Mouse (Mus musculus) urinary bladder, postnatal 14 days (tissue): ENCODE measurements at regions not wholly inside any gene's neighbourhood (a gene's known extent, or its start where the extent isn't known, plus 50 kb on each side); places are given as distances from the start of the nearest gene placed in this dataset.

Experiments used
- DNase-seq: peaks from one replicate; pipeline ENCODE4 v3.0.0; 2021; ENCODE audit warnings: low spot score

GRCm38 (mm10) chr4:153018138-153018921 is 464.3 kb downstream of the Ajap1 start:
- no peak for DNase-seq

GRCm38 (mm10) chr4:153017816-153018137 is 464.8 kb downstream of the Ajap1 start:
- no peak for DNase-seq

GRCm38 (mm10) chr4:153003338-153003737 is 479.3 kb downstream of the Ajap1 start:
- DNase-seq = no peak

GRCm38 (mm10) chr4:153002516-153002915 is 480.1 kb downstream of the Ajap1 start:
- DNase-seq = no peak

- no peak for DNase-seq
Observed at GRCm38 (mm10) chr4:153001761-153002160, 480.9 kb downstream of the Ajap1 start.

- DNase-seq = no peak
Observed at GRCm38 (mm10) chr4:152999526-152999925, 483.1 kb downstream of the Ajap1 start.

GRCm38 (mm10) chr4:152997251-152997650 is 485.4 kb downstream of the Ajap1 start:
- DNase-seq = no peak

- no peak for DNase-seq
Observed at GRCm38 (mm10) chr4:152996641-152997040, 486.0 kb downstream of the Ajap1 start.

- no peak for DNase-seq
Observed at GRCm38 (mm10) chr4:152995052-152995595, 487.5 kb downstream of the Ajap1 start.

GRCm38 (mm10) chr4:152994206-152994605 is 488.4 kb downstream of the Ajap1 start:
- DNase-seq = no peak

GRCm38 (mm10) chr4:152990266-152990665 is 492.3 kb downstream of the Ajap1 start:
- DNase-seq = no peak

- DNase-seq = no peak
Observed at GRCm38 (mm10) chr4:152987726-152988125, 494.9 kb downstream of the Ajap1 start.

GRCm38 (mm10) chr4:152975012-152975675 is 497.5 kb upstream of the Kcnab2 start:
- peak; percentile 8 for DNase-seq

GRCm38 (mm10) chr4:152963001-152963400 is 485.3 kb upstream of the Kcnab2 start:
- DNase-seq = no peak

GRCm38 (mm10) chr4:152962165-152962564 is 484.5 kb upstream of the Kcnab2 start:
- DNase-seq = no peak

- DNase-seq = no peak
Observed at GRCm38 (mm10) chr4:152961677-152962076, 484.0 kb upstream of the Kcnab2 start.

- no peak for DNase-seq
Observed at GRCm38 (mm10) chr4:152959627-152960230, 482.1 kb upstream of the Kcnab2 start.

- DNase-seq = no peak
Observed at GRCm38 (mm10) chr4:152953237-152953974, 475.7 kb upstream of the Kcnab2 start.

- no peak for DNase-seq
Observed at GRCm38 (mm10) chr4:152948956-152949355, 471.3 kb upstream of the Kcnab2 start.

- no peak for DNase-seq
Observed at GRCm38 (mm10) chr4:152941159-152941558, 463.5 kb upstream of the Kcnab2 start.

- DNase-seq = no peak
Observed at GRCm38 (mm10) chr4:152936614-152937013, 458.9 kb upstream of the Kcnab2 start.

GRCm38 (mm10) chr4:152935484-152935883 is 457.8 kb upstream of the Kcnab2 start:
- no peak for DNase-seq
